Mouse (Mus musculus) thymus, postnatal 36 days (tissue): ENCODE measurements around the gene Tnrc6b.
A peak's percentile ranks its signal among the peaks of the same experiment; 100 is the strongest.
"Not testable (repeated sequence)": the region's sequence is repeated elsewhere in the genome, so short reads cannot be mapped to it uniquely, and the experiment has no call there.

ENCODE experiments used
- DNase-seq, 2 experiments: peaks; one replicate each; pipeline ENCODE4 v3.0.0; 2022; ENCODE audit warnings: mixed read lengths in 2 of 2

Tnrc6b gene

DNA sequence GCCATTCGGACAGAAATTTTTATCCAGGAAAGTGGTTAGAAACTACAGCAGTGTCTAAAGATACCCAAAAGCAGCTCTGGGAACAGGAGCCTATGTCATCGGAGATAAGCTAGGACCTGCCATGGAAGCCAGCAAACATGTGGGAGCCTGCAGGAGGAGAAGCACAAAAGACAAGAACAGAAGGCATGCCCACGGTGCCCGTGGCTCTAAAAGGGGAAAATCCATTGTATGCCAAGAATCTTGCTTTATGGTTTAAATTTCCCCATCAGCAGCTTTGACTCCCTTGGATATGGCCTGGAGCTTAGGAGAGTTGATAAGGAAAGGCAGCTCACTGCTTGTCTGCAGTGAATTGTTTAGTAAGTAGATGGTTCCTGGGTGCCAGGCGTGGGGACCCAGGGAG, 8.2 kb upstream of the Tnrc6b start:
- DNase-seq: no peak

GRCm38 (mm10) chr15:80703495-80703894, 7.6 kb upstream of the Tnrc6b start:
- peak in 1 of 2 experiments; percentile 45 for DNase-seq

DNA sequence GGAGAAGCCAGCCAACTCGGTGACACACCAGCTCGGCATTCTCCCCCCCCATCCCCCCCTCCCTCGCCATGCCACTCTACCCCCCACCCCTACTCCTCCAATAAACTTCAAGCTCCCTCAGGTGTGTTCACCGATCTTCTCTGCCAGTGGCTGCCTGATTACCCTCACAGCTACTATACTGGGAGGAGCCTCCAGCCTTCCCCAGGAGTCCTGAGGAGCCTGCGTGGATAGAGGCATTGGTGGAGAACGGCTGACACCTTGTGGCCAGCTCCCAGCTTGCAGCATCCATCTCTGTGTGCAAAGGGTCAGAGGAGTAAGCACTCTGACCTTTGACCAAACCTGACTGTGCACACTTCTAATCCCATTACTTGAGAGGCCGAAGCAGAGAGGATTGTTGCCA, 6.8 kb upstream of the Tnrc6b start:
- peak; percentile 86 to 87 for DNase-seq

DNA sequence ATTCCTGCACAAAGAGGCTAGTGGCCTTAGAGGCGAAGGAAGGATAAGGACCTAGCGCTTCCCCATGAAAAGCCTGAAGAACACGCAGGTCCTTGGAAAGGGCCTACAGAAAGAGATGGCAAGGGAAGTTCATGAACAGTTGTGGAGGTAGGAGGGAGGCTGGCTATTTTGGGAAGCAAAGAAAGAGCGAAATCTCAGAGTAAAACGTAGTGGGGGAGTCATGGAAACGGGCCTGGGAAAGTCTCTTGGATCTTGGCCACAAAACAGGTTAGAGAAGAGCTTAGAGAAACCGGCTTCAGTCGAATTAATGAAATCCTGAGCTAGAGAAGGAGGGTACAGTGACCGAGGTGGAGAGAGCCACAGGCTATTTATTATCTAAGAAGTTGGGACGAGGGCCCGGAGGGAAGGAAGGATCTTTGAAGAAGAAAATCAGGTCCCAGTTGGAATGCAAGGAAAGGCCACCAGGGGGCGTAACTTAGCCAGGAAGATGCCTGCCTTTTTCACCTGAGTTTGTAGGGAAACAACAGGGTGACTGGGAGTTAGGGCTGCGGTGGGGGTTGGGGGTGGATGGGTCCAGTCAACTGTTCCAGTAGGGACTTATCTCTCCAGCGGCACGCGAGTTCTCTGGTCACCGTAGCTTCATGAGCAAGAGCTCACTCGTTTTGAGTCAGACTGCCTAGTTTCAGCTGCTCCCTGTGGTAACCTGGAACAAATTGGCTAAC, 5.1 kb upstream of the Tnrc6b start:
- peak; percentile 70 to 75 for DNase-seq

- no peak for DNase-seq
Observed at GRCm38 (mm10) chr15:80706596-80706995, 4.5 kb upstream of the Tnrc6b start.

DNA sequence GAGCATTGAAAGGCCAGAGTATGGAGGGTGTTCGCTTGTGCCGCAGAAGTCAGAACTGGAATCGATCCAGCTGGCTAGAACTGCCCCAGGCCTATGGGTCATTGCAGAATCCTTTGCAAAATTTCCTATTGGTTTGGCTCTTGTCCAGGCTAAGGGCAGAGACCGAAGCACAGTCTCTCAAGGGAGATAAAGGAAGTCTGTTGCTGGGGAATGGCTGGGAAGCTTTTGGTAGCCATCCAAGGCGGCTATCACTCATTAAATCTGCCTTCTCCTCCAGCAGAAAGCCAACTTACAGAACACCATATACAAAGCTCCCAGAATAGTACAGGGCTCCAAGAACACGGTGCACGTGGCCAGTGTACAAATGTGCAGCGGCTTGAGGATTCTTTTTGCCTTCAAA, 4.0 kb upstream of the Tnrc6b start:
- no peak for DNase-seq

DNA sequence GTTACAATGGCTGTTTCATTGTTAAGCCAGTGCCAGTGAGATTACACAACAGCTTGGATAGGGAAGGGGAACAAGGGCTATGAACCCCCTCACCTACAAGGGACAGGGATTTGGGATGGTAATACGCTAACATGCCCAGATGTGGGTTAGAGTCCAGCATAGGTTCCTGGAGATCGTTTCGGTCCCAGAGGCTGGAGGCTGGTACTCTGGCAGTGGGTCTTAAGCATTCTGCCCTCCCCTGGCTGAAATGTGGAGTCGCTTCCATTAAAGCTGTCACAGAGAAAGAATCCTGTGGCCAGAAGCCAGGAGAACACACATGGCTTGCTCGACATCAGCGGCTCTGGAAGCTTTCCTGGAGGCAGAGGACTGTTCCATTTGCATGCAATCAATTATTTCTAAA, 1.5 kb upstream of the Tnrc6b start:
- no peak for DNase-seq

- DNase-seq: no peak
Observed at GRCm38 (mm10) chr15:80710257-80710607, 881 bp upstream of the Tnrc6b start.

DNA sequence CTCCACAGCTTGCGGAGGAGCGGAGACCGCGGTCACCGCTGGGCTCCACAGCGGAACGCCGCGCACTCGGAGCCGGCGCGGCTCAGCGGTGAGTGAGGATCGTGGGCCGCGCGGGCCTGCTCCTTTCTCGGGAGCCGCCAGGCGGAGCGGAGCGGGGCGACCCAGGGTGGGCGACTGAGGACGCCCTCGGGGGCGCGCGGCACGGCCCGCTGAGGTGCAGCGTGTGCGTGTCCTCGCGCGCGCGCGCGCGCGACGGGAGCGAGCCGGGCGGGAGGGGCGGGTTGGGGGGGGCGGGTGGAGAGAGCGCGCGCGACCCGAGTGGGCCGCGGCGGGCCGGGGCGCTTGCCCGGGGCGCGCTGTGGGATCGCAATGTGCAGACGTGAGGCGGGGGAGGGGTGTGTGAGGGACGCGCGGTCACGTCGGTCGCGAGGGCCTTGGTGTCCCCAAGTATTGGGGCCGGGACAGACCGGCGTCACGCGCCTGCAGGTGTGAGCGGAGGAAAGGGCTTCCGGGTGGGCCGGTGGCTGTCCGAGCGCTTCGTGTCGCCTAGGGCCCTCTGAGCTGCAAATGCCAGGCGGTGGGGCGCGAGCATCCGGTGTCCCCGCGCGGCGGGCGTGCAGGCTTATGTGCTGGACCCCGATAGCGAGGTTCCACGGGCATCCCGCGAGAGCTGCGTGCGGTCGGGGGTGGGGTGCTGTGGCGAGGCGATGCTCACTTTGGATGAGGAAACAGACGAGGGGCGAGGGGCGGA, 463 bp downstream of the Tnrc6b start:
- DNase-seq: peak; percentile 62 to 79

DNA sequence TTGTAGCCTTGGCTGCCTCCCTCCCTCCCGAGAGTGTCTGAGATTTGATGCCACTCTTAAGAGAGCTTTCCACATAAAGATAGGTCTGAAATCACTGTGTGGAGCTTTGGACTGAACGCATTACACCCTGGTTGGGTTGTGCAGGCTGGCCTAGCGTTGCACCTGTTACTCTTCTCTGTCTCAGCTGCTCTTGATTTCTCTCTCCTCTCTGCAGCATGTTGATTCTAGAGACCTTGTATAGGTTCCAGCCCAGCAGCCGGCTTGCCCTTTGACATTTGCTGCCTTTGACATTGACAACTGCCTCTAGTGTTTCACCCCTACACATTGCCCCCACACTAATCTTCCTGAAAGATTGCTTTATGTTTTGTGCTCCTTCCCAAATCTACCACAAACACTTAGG, 3.2 kb downstream of the Tnrc6b start:
- no peak for DNase-seq

DNA sequence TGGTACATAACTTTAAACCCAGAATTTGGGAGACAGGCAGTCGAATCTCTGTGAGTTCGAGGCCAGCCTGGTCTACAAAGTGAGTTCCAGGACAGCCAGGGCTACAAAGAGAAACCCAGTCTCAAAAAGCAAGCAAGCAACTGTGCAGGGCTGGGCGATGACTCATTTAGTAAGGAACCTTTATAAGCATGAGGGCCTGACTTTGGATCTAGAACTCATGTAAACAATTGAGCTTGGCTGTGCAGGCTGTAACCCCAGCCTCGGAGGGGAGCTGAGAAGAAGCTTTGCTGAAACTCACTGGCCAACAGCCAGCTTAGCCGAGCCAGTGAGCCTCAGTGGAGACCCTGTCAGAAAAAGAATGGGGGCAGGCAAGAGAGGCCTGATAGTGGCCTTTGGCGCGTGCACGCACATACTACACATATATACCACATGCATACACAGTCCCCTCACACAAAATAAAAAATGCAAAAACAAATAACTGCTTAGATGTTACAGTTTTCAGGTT, 5.6 kb downstream of the Tnrc6b start:
- DNase-seq: no peak

DNA sequence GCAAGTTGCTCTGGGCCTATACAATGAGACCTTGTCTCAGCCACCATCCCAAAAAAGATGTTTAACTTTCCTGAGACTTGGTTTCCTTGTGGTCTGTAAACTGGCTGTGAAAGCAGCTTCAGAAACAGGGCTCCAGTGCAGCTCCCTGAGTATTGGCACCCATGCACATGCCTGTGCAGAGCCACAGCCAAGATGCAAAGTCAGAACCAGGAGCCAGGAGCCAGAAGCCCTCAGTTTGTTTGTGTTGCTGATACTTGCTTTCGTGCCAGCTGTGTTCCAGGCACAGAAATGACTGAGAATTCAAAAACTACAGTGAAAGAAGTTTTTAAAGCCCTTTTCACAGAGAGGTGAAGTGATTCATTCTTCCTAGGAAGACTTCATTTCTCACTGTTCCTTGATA, 6.3 kb downstream of the Tnrc6b start:
- no peak for DNase-seq

- no peak for DNase-seq
Observed at GRCm38 (mm10) chr15:80720249-80720648, 9.1 kb downstream of the Tnrc6b start.

DNA sequence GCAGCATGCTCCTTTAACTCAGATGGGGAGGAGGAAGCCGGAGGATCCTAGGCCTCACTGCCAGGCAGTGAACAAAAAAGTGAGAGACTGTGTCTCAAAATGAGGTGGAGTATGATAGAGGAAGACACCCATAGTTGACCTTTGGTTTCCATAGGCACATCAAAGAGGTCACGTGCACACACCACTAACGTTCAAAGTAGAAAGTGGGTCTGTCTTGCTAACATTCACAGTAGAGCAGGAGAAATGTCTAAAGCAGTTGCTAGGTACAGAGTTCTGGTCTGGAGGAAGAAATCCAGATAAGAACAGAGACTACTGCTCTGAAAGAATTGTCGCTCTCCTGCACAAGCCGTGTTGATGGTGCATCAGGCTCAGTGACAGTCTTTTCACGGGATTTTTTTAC, 10.7 kb downstream of the Tnrc6b start:
- no peak for DNase-seq

DNA sequence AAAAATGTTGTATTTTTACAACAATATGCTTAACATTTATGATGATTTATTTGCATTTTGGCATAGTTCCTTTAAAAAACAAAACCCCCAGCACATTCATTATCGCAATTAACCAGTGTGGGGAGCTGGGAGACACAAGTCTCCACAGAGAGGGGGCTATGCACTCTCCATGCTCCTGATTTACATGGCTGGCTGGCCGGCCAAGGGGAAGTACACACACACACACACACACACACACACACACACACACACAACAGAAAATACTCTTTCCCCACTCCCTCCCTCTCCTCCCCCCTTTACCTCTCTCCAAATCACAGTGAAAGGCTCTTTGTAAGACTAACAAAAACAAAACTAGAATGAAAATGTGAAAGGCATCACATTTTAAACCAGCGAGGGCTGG, 11.3 kb downstream of the Tnrc6b start:
- DNase-seq: no peak

DNA sequence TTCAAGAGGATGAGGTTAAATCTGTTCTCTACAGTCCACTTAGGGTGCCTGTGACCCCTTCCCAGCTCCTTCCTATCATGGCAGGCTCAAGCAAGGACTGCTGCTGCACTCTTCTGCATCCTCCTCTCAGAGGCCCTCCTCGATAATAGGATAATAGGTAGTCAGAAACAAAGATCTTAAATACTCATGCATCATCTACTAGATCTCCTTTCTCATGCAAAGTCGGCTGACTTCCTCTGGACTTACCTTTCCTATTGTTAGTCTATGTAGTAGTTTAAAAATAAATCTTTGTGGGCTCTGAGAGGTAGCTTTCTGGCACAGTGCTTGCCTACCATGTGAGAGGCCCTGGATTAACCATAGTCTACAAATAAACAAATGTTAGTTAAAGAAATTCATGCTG, 18.4 kb downstream of the Tnrc6b start:
- no peak for DNase-seq

DNA sequence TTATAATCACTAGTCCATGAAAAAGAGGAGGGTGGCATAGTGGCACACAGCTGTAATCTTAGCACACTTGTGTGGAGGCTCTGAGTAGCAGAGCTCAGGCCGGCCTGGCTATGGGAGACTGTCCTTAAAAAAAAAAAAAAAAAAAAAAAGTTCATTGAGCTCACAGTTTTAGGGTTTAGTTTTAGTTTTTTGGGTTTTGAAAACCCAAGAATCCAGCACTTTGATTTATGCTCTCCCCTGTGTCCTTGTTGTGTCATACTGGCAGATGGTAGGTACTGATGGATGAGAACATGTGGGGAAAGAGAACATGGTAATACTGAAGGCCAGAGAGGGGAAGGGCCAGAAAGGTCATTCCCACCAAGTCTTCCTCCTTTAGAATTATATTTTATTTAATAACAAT, 19.9 kb downstream of the Tnrc6b start:
- DNase-seq: no peak

DNA sequence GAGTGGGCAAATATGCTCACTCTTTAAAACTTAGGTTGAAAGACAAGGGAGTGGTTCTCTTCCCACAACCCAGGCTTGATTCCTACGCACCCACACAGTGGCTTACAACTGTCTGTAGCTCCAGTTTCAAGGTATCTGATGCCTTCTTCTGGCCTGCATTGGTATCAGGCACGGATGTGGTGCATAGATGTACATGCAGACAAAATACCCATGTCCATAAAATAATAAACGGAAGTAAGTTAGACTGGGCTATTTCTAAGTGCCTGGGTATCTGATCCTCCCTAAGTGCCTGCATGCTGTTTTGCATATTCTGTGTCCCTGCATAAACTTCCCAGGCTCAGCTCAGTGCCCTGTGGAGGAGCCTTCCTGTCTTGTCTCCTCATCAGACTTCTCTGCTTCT, 20.4 kb downstream of the Tnrc6b start:
- no peak for DNase-seq

GRCm38 (mm10) chr15:80732266-80733030, 21.3 kb downstream of the Tnrc6b start:
- DNase-seq: no peak

DNA sequence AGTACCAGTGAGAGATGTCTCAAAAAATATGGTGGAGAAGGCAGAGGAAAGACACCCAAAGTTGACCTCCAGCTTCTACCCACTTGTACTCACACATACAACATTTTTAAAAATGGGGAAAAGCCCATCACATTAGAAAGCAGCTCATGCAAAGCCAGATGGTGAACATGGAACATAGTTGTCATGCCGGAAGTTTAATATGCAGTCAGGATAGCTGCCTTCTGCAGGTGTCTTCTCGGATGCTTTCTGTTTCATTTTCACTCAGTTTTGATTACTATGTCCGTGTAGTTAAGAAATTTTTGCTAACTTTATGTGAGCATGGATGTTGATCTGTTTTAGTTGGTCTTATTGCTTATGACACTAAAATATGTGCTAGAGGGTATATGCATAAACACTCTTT, 24.2 kb downstream of the Tnrc6b start:
- no peak for DNase-seq

DNA sequence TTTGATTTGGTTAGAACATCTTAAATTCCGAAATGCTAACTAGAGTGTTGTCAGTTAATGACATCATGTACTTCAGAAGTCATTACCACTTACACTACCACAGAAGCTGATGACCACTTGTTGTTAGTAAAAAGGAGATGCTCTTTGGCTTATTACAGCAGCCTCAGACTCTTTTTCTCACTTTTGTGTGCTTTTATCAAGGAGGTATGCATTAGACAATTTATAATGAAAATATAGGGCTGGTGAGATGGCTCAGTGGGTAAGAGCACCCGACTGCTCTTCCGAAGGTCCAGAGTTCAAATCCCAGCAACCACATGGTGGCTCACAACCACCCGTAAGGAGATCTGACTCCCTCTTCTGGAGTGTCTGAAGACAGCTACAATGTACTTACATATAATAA, 24.6 kb downstream of the Tnrc6b start:
- not testable (repeated sequence) for DNase-seq

DNA sequence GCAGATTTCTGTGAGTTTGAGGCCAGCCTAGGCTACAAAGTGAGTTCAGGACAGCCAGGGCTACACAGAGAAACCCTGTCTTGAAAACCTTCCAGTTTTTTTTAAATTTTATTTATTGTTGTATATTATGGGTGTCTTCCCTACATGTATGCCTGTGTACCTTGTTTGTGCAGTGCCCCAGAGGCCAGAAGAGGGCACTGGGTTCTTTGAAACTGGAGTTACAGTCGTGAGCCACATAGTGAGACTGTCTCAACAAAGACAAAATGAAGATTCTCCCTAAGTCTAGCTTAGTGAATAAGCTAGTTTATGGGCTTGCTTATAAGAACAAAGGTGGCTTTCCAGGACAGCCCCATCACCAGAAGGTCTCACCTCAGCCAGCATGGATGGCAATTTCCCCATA, 25.4 kb downstream of the Tnrc6b start:
- peak; percentile 38 to 53 for DNase-seq

GRCm38 (mm10) chr15:80738244-80738643, 27.1 kb downstream of the Tnrc6b start:
- no peak for DNase-seq

- no peak for DNase-seq
Observed at GRCm38 (mm10) chr15:80739972-80740371, 28.9 kb downstream of the Tnrc6b start.
